Mouse (Mus musculus): ENCODE measurements around the gene Ggt1. TPM values are rescaled to one million over a fixed set of nuclear protein-coding genes. Genes with fewer than 3 reads are reported as not detected.
"Not testable (repeated sequence)": the region's sequence is repeated elsewhere in the genome, so short reads cannot be mapped to it uniquely, and the experiment has no call there.

Gene Ggt1
- polyA plus RNA-seq, 1 experiment from 2014 or later: 0.40 TPM

GRCm38 (mm10) chr10:75521643-75522042 is 39.8 kb upstream of the Ggt1 start:
- 90% methylated on average over 4 of the region's 4 CpGs for WGBS

GRCm38 (mm10) chr10:75525450-75525849 is 36.0 kb upstream of the Ggt1 start:
- peaks cover 63% of the 10 kb centered on the region for H3K36me3 ChIP-seq
- H3K4me2 ChIP-seq; ATAC-seq (ENCODE audit: low read depth); H3K27me3 ChIP-seq; H3K4me1 ChIP-seq (replicated peaks); H3K27ac ChIP-seq (replicated peaks); H3K9ac ChIP-seq; H3K4me3 ChIP-seq; H3K9me3 ChIP-seq: not testable (repeated sequence)
- 90% methylated on average over 9 of the region's 9 CpGs for WGBS

More at GRCm38 (mm10) chr10:75521643-75522042, 39.8 kb upstream of the Ggt1 start:
- Histone ChIP-seq H3K4me1 (replicated peaks) (peaks cover 23% of the 10 kb centered on the region), H3K27me3 (no peaks in the 10 kb centered on the region), H3K9me3 (no peaks in the 10 kb centered on the region), H3K4me3 (no peak overlapping the region), H3K27ac (replicated peaks) (no peak overlapping the region), H3K9ac (no peak overlapping the region), H3K4me2 (no peak overlapping the region), H3K36me3 (peaks cover 68% of the 10 kb centered on the region)
- ATAC-seq (ENCODE audit: low read depth): no peak

GRCm38 (mm10) chr10:75530322-75530721 is 31.1 kb upstream of the Ggt1 start:
- Histone ChIP-seq H3K4me2 (no peak overlapping the region), H3K27ac (replicated peaks) (no peak overlapping the region), H3K9ac (no peak overlapping the region), H3K4me1 (replicated peaks) (no peaks in the 10 kb centered on the region), H3K9me3 (no peaks in the 10 kb centered on the region), H3K27me3 (no peaks in the 10 kb centered on the region), H3K36me3 (peaks cover 52% of the 10 kb centered on the region), H3K4me3 (no peak overlapping the region)
- no peak for ATAC-seq (ENCODE audit: low read depth)
- WGBS: 87% methylated on average over 2 of the region's 2 CpGs

GRCm38 (mm10) chr10:75531532-75532090 is 29.8 kb upstream of the Ggt1 start:
- ATAC-seq (ENCODE audit: low read depth): no peak
- Histone ChIP-seq H3K27ac (replicated peaks) (no peak overlapping the region), H3K36me3 (peaks cover 53% of the 10 kb centered on the region), H3K9ac (no peak overlapping the region), H3K4me2 (no peak overlapping the region), H3K9me3 (no peaks in the 10 kb centered on the region), H3K27me3 (no peaks in the 10 kb centered on the region), H3K4me1 (replicated peaks) (no peaks in the 10 kb centered on the region), H3K4me3 (no peak overlapping the region)
- WGBS: 93% methylated on average over 9 of the region's 9 CpGs

- Histone ChIP-seq H3K4me1 (replicated peaks) (no peaks in the 10 kb centered on the region), H3K36me3 (peaks cover 50% of the 10 kb centered on the region)
- 92% methylated on average over 8 of the region's 8 CpGs for WGBS
These were observed 27.2 kb upstream of the Ggt1 start for GRCm38 (mm10) chr10:75534216-75534615.

GRCm38 (mm10) chr10:75534934-75535333 is 26.5 kb upstream of the Ggt1 start:
- H3K4me1 ChIP-seq (replicated peaks): no peaks in the 10 kb centered on the region
- no peak overlapping the region for H3K4me3 ChIP-seq
- ATAC-seq (ENCODE audit: low read depth): no peak
- no peak overlapping the region for H3K4me2 ChIP-seq
- H3K27me3 ChIP-seq: no peaks in the 10 kb centered on the region
- no peak overlapping the region for H3K27ac ChIP-seq (replicated peaks)
- no peaks in the 10 kb centered on the region for H3K9me3 ChIP-seq
- H3K9ac ChIP-seq: no peak overlapping the region
- WGBS: 90% methylated on average over 8 of the region's 8 CpGs
- H3K36me3 ChIP-seq: peaks cover 48% of the 10 kb centered on the region

More at GRCm38 (mm10) chr10:75534216-75534615, 27.2 kb upstream of the Ggt1 start:
- H3K27me3 ChIP-seq: no peaks in the 10 kb centered on the region
- no peaks in the 10 kb centered on the region for H3K9me3 ChIP-seq
- H3K9ac ChIP-seq: no peak overlapping the region
- no peak overlapping the region for H3K27ac ChIP-seq (replicated peaks)
- no peak for ATAC-seq (ENCODE audit: low read depth)
- H3K4me2 ChIP-seq: no peak overlapping the region
- H3K4me3 ChIP-seq: no peak overlapping the region

GRCm38 (mm10) chr10:75535423-75535822 is 26.0 kb upstream of the Ggt1 start:
- Histone ChIP-seq H3K27me3 (no peaks in the 10 kb centered on the region), H3K9me3 (no peaks in the 10 kb centered on the region), H3K4me2 (no peak overlapping the region), H3K27ac (replicated peaks) (no peak overlapping the region), H3K4me3 (no peak overlapping the region), H3K9ac (no peak overlapping the region), H3K36me3 (peaks cover 48% of the 10 kb centered on the region), H3K4me1 (replicated peaks) (no peaks in the 10 kb centered on the region)
- 91% methylated on average over 2 of the region's 2 CpGs for WGBS
- ATAC-seq (ENCODE audit: low read depth): no peak

- H3K27ac ChIP-seq (replicated peaks): no peak overlapping the region
- no peak overlapping the region for H3K4me2 ChIP-seq
- H3K4me3 ChIP-seq: no peak overlapping the region
- H3K27me3 ChIP-seq: no peaks in the 10 kb centered on the region
- no peaks in the 10 kb centered on the region for H3K9me3 ChIP-seq
- no peak overlapping the region for H3K9ac ChIP-seq
- peaks cover 48% of the 10 kb centered on the region for H3K36me3 ChIP-seq
- WGBS: 92% methylated on average over 5 of the region's 5 CpGs
- H3K4me1 ChIP-seq (replicated peaks): no peaks in the 10 kb centered on the region
- no peak for ATAC-seq (ENCODE audit: low read depth)
These were observed 25.3 kb upstream of the Ggt1 start for GRCm38 (mm10) chr10:75536123-75536522.

GRCm38 (mm10) chr10:75547901-75548300 is 13.5 kb upstream of the Ggt1 start:
- H3K9ac ChIP-seq: no peak overlapping the region
- H3K4me1 ChIP-seq (replicated peaks): peaks cover 6% of the 10 kb centered on the region; the same call in 1 of the 2 replicates
- H3K27ac ChIP-seq (replicated peaks): no peak overlapping the region
- no peaks in the 10 kb centered on the region; the same call in 1 of the 2 replicates for H3K27me3 ChIP-seq
- 62% methylated on average over 7 of the region's 7 CpGs for WGBS
- H3K4me3 ChIP-seq: no peak overlapping the region
- H3K36me3 ChIP-seq: peaks cover 2% of the 10 kb centered on the region
- peak; percentile 48; the same call in 1 of the 2 replicates for ATAC-seq (ENCODE audit: low read depth)
- peaks cover 17% of the 10 kb centered on the region; the same call in 1 of the 2 replicates for H3K9me3 ChIP-seq
- 0 out of 2 replicates have a peak overlapping the region, but pooled peaks have one; percentile 0 for H3K4me2 ChIP-seq

- H3K4me2 ChIP-seq: peak overlapping the region; percentile 0; the same call in 1 of the 2 replicates
- 33% methylated on average over 14 of the region's 14 CpGs for WGBS
- peaks cover 8% of the 10 kb centered on the region for H3K36me3 ChIP-seq
- peaks cover 17% of the 10 kb centered on the region; the same call in 1 of the 2 replicates for H3K9me3 ChIP-seq
- H3K27ac ChIP-seq (replicated peaks): no peak overlapping the region
- H3K4me1 ChIP-seq (replicated peaks): peaks cover 6% of the 10 kb centered on the region; the same call in 1 of the 2 replicates
- no peak overlapping the region for H3K4me3 ChIP-seq
- H3K27me3 ChIP-seq: no peaks in the 10 kb centered on the region; the same call in 1 of the 2 replicates
- ATAC-seq (ENCODE audit: low read depth): peak; percentile 80
- H3K9ac ChIP-seq: no peak overlapping the region
These were observed 12.9 kb upstream of the Ggt1 start for GRCm38 (mm10) chr10:75548486-75548885.

GRCm38 (mm10) chr10:75549886-75550285 is 11.5 kb upstream of the Ggt1 start:
- Histone ChIP-seq H3K27me3 (no peaks in the 10 kb centered on the region; the same call in 1 of the 2 replicates), H3K4me1 (replicated peaks) (peaks cover 6% of the 10 kb centered on the region; the same call in 1 of the 2 replicates), H3K9ac (no peak overlapping the region), H3K4me3 (no peak overlapping the region), H3K27ac (replicated peaks) (no peak overlapping the region), H3K9me3 (peaks cover 8% of the 10 kb centered on the region; the same call in 1 of the 2 replicates), H3K4me2 (no peak overlapping the region), H3K36me3 (peaks cover 18% of the 10 kb centered on the region)
- no peak for ATAC-seq (ENCODE audit: low read depth)
- WGBS: 63% methylated on average over 7 of the region's 7 CpGs

GRCm38 (mm10) chr10:75551175-75551574 is 10.2 kb upstream of the Ggt1 start:
- H3K4me1 ChIP-seq (replicated peaks): peaks cover 14% of the 10 kb centered on the region
- no peak overlapping the region for H3K4me2 ChIP-seq
- no peaks in the 10 kb centered on the region for H3K9me3 ChIP-seq
- no peak overlapping the region for H3K27ac ChIP-seq (replicated peaks)
- peaks cover 31% of the 10 kb centered on the region for H3K36me3 ChIP-seq
- H3K9ac ChIP-seq: no peak overlapping the region
- WGBS: 45% methylated on average over 12 of the region's 12 CpGs
- H3K4me3 ChIP-seq: no peak overlapping the region
- ATAC-seq (ENCODE audit: low read depth): no peak
- H3K27me3 ChIP-seq: no peaks in the 10 kb centered on the region; the same call in 1 of the 2 replicates

- no peak for ATAC-seq (ENCODE audit: low read depth)
- Histone ChIP-seq H3K9ac (no peak overlapping the region), H3K9me3 (no peaks in the 10 kb centered on the region), H3K36me3 (peaks cover 40% of the 10 kb centered on the region), H3K27ac (replicated peaks) (no peak overlapping the region), H3K4me2 (no peak overlapping the region), H3K4me3 (no peak overlapping the region), H3K4me1 (replicated peaks) (peaks cover 24% of the 10 kb centered on the region), H3K27me3 (no peaks in the 10 kb centered on the region; the same call in 1 of the 2 replicates)
- WGBS: 86% methylated on average over 2 of the region's 2 CpGs
These were observed 9.3 kb upstream of the Ggt1 start for GRCm38 (mm10) chr10:75552106-75552505.
